Mouse (Mus musculus): Measurements from ENCODE around the gene Exoc4.

Exoc4 gene

GRCm38 (mm10) chr6:33763970-33764369 is 515.1 kb downstream of the Exoc4 start:
- no peak for DNase-seq (ENCODE audit: low spot score)

- DNase-seq (ENCODE audit: low spot score) = no peak
These were observed 520.4 kb downstream of the Exoc4 start for GRCm38 (mm10) chr6:33769251-33769650.

- DNase-seq (ENCODE audit: low spot score) = no peak
These were observed 521.1 kb downstream of the Exoc4 start for GRCm38 (mm10) chr6:33770021-33770420.

- no peak for DNase-seq (ENCODE audit: low spot score)
These were observed 523.8 kb downstream of the Exoc4 start for GRCm38 (mm10) chr6:33772551-33773315.

- DNase-seq (ENCODE audit: low spot score) = no peak
These were observed 543.7 kb downstream of the Exoc4 start for GRCm38 (mm10) chr6:33792604-33793003.

- no peak for DNase-seq (ENCODE audit: low spot score)
These were observed 552.4 kb downstream of the Exoc4 start for GRCm38 (mm10) chr6:33801254-33801653.

GRCm38 (mm10) chr6:33803481-33804098 is 554.7 kb downstream of the Exoc4 start:
- DNase-seq (ENCODE audit: low spot score) = no peak

- DNase-seq (ENCODE audit: low spot score) = no peak
These were observed 555.9 kb downstream of the Exoc4 start for GRCm38 (mm10) chr6:33804775-33805174.

GRCm38 (mm10) chr6:33806072-33806782 is 557.3 kb downstream of the Exoc4 start:
- DNase-seq (ENCODE audit: low spot score) = no peak

- no peak for DNase-seq (ENCODE audit: low spot score)
These were observed 565.5 kb downstream of the Exoc4 start for GRCm38 (mm10) chr6:33814386-33814785.

- DNase-seq (ENCODE audit: low spot score) = no peak
These were observed 574.3 kb downstream of the Exoc4 start for GRCm38 (mm10) chr6:33823171-33823570.

- DNase-seq (ENCODE audit: low spot score) = no peak
These were observed 575.0 kb downstream of the Exoc4 start for GRCm38 (mm10) chr6:33823777-33824302.

- DNase-seq (ENCODE audit: low spot score) = no peak
These were observed 579.6 kb downstream of the Exoc4 start for GRCm38 (mm10) chr6:33828499-33828898.

GRCm38 (mm10) chr6:33829261-33829660 is 580.4 kb downstream of the Exoc4 start:
- no peak for DNase-seq (ENCODE audit: low spot score)

- no peak for DNase-seq (ENCODE audit: low spot score)
These were observed 582.4 kb downstream of the Exoc4 start for GRCm38 (mm10) chr6:33831276-33831675.

- DNase-seq (ENCODE audit: low spot score) = no peak
These were observed 584.1 kb downstream of the Exoc4 start for GRCm38 (mm10) chr6:33832978-33833377.

GRCm38 (mm10) chr6:33836048-33836780 is 587.3 kb downstream of the Exoc4 start:
- no peak for DNase-seq (ENCODE audit: low spot score)

GRCm38 (mm10) chr6:33842901-33843300 is 594.0 kb downstream of the Exoc4 start:
- DNase-seq (ENCODE audit: low spot score) = no peak

- DNase-seq (ENCODE audit: low spot score) = no peak
These were observed 610.2 kb downstream of the Exoc4 start for GRCm38 (mm10) chr6:33859049-33859448.

- no peak for DNase-seq (ENCODE audit: low spot score)
These were observed 616.9 kb downstream of the Exoc4 start for GRCm38 (mm10) chr6:33865752-33866151.

GRCm38 (mm10) chr6:33866901-33867580 is 618.2 kb downstream of the Exoc4 start:
- no peak for DNase-seq (ENCODE audit: low spot score)

Measured in ovary, postnatal 36 days (tissue).